ENCODE assay signal across 17 mouse cellular contexts in the genomic region with DNA sequence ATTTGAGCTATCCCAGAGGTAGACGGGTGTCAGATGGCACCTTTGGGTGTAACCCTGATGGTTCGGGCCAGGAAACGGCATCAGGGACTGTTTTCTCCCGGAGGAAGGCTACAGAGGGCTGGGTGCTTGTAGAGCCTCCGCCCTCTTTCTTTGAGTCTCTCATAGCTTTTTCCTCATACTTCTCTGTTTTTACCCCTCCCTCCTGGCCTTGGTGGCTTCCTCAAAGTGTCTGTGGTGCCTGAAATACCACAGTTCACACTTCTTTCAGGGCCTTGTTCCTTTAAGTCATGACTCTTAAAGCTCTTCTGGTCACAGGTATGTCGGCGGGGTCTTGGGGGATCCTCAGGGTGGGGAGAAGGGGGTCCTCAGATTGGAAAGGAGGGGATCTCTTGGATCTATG. TPM values are rescaled to one million over a fixed set of nuclear protein-coding genes. Genes with fewer than 3 reads are reported as not detected.
DNase-seq lines count a peak whose midpoint lies in the region; ATAC-seq and TF ChIP-seq lines count a peak whose summit lies in the region.
"Had no signal": no experiment of that assay in that cellular context is flagged by ENCODE, and none has a peak within 500 bp of the region (broad histone marks: within the 10 kb centered on the region; RNA-seq: fewer than 3 reads in every experiment).

A gene (plus strand): TSS at position 185 of the 400 bp plus-strand sequence.
A gene (plus strand): TSS at position 228 of the 400 bp plus-strand sequence.

- DNase-seq in B cell, adult 2 months, result peak; percentile 34 to 45
- no peak for DNase-seq in neural tube, embryonic 10.5 days (ENCODE audit: extremely low spot score, low spot score)
- DNase-seq: kidney, adult 9 months; midbrain, embryonic 14.5 days; right cerebral cortex, postnatal 14 days had no signal

- H3K4me1 ChIP-seq in liver, embryonic 15.5 days (replicated peaks), result no peaks in the 10 kb centered on the region
- H3K4me1 ChIP-seq in liver, embryonic 12.5 days, result 0 out of 2 replicates have a peak, but pooled peaks cover 8% of the 10 kb centered on the region
- H3K4me1 ChIP-seq in bone marrow macrophage, adult 2 months (ENCODE audit: control insufficient read depth, insufficient read depth, low read length), result peaks cover 54% of the 10 kb centered on the region
- no peaks in the 10 kb centered on the region for H3K4me1 ChIP-seq in hindbrain, embryonic 16.5 days (ENCODE audit: control insufficient read depth, insufficient read depth, low read depth, low read length)
- no peaks in the 10 kb centered on the region for H3K4me1 ChIP-seq in forebrain, embryonic 12.5 days

- H3K36me3 ChIP-seq in liver, embryonic 15.5 days (replicated peaks), result no peaks in the 10 kb centered on the region
- H3K36me3 ChIP-seq in liver, embryonic 12.5 days, result no peaks in the 10 kb centered on the region
- no peaks in the 10 kb centered on the region for H3K36me3 ChIP-seq in hindbrain, embryonic 16.5 days (ENCODE audit: control insufficient read depth, insufficient read depth, low read length)
- H3K36me3 ChIP-seq in forebrain, embryonic 12.5 days (replicated peaks), result no peaks in the 10 kb centered on the region

- no peaks in the 10 kb centered on the region for H3K27me3 ChIP-seq in liver, embryonic 15.5 days
- H3K27me3 ChIP-seq in liver, embryonic 12.5 days (replicated peaks), result no peaks in the 10 kb centered on the region
- no peaks in the 10 kb centered on the region for H3K27me3 ChIP-seq in hindbrain, embryonic 16.5 days (replicated peaks; ENCODE audit: control insufficient read depth, insufficient read depth, low read length)
- H3K27me3 ChIP-seq in forebrain, embryonic 12.5 days, result no peaks in the 10 kb centered on the region

- no peak for TF ChIP-seq POLR2A in bone marrow macrophage, adult 2 months (IDR thresholded peaks at IDR 0.05; ENCODE audit: borderline replicate concordance, low read depth, low read length)

- H3K4me2 ChIP-seq in liver, embryonic 15.5 days, result 0 out of 2 replicates have a peak within 1 kb of the TSS, but pooled peaks have one; percentile 5
- no peak within 1 kb of the TSS for H3K4me2 ChIP-seq in liver, embryonic 12.5 days
- H3K4me2 ChIP-seq in hindbrain, embryonic 16.5 days (ENCODE audit: low read length), result no peak within 1 kb of the TSS
- no peak within 1 kb of the TSS for H3K4me2 ChIP-seq in forebrain, embryonic 12.5 days

- H3K4me3 ChIP-seq in liver, embryonic 15.5 days (replicated peaks), result peak within 1 kb of the TSS; percentile 23; the same call in 1 of the 2 replicates
- no peak within 1 kb of the TSS for H3K4me3 ChIP-seq in liver, embryonic 12.5 days
- peak within 1 kb of the TSS; percentile 68 for H3K4me3 ChIP-seq in bone marrow macrophage, adult 2 months (ENCODE audit: insufficient read depth, low read length)
- H3K4me3 ChIP-seq in hindbrain, embryonic 16.5 days (ENCODE audit: low read length), result no peak within 1 kb of the TSS
- no peak within 1 kb of the TSS for H3K4me3 ChIP-seq in forebrain, embryonic 12.5 days (replicated peaks)
- H3K4me3 ChIP-seq: layer of hippocampus, adult 2 months had no signal

- no peak for TF ChIP-seq CTCF in bone marrow macrophage, adult 2 months (IDR thresholded peaks at IDR 0.05; ENCODE audit: low read depth, low read length)

- peak within 1 kb of the TSS; percentile 41 for H3K27ac ChIP-seq in liver, embryonic 15.5 days (replicated peaks)
- no peak within 1 kb of the TSS for H3K27ac ChIP-seq in liver, embryonic 12.5 days
- peak within 1 kb of the TSS; percentile 96 for H3K27ac ChIP-seq in bone marrow macrophage, adult 2 months (ENCODE audit: insufficient read depth, low read depth, low read length)
- no peak within 1 kb of the TSS for H3K27ac ChIP-seq in hindbrain, embryonic 16.5 days (ENCODE audit: low read depth, low read length)
- H3K27ac ChIP-seq in forebrain, embryonic 12.5 days, result no peak within 1 kb of the TSS
- H3K27ac ChIP-seq: hindbrain, postnatal 0 days; layer of hippocampus, adult 2 months had no signal

- no peaks in the 10 kb centered on the region for H3K9me3 ChIP-seq in liver, embryonic 15.5 days (replicated peaks)
- H3K9me3 ChIP-seq in liver, embryonic 12.5 days (replicated peaks), result no peaks in the 10 kb centered on the region
- no peaks in the 10 kb centered on the region for H3K9me3 ChIP-seq in hindbrain, embryonic 16.5 days (ENCODE audit: control insufficient read depth, low read length)
- no peaks in the 10 kb centered on the region for H3K9me3 ChIP-seq in forebrain, embryonic 12.5 days

- no peak for ATAC-seq in liver, embryonic 15.5 days (ENCODE audit: insufficient read depth)
- ATAC-seq in liver, embryonic 12.5 days, result no peak
- ATAC-seq in monocyte, adult 5-6 weeks (replicated peaks; ENCODE audit: insufficient number of reproducible peaks, low FRiP score, low TSS enrichment, poor library complexity, severe bottlenecking), result peak; percentile 66
- no peak for ATAC-seq in hindbrain, embryonic 16.5 days
- ATAC-seq in forebrain, embryonic 12.5 days (ENCODE audit: low FRiP score), result no peak
- ATAC-seq: forebrain, embryonic 16.5 days; hindbrain, postnatal 0 days; Patski had no signal

- WGBS in liver, embryonic 15.5 days (ENCODE audit: insufficient replicate concordance), result 26% methylated on average over 7 of the region's 7 CpGs
- WGBS in liver, embryonic 12.5 days (ENCODE audit: insufficient replicate concordance), result 46% methylated on average over 7 of the region's 7 CpGs
- 94% methylated on average over 7 of the region's 7 CpGs for WGBS in hindbrain, embryonic 16.5 days
- 93% methylated on average over 7 of the region's 7 CpGs for WGBS in forebrain, embryonic 12.5 days

- no peak within 1 kb of the TSS for H3K9ac ChIP-seq in liver, embryonic 15.5 days
- no peak within 1 kb of the TSS for H3K9ac ChIP-seq in liver, embryonic 12.5 days
- no peak within 1 kb of the TSS for H3K9ac ChIP-seq in hindbrain, embryonic 16.5 days (ENCODE audit: low read depth, low read length)
- H3K9ac ChIP-seq in forebrain, embryonic 12.5 days, result no peak within 1 kb of the TSS

RNA-seq across cellular contexts. Expression of the first gene that starts in this region (rescaled TPM):
- polyA plus RNA-seq in liver, embryonic 15.5 days (2015; fragmentation: Nextera tagmentation; extraction: Ambion mirVana), result 6.0 TPM in 2 replicates
- polyA plus RNA-seq in liver, embryonic 12.5 days (2016; fragmentation: Nextera tagmentation; extraction: Ambion mirVana), result 2.1 and 2.2 TPM in 2 replicates
- polyA plus RNA-seq in bone marrow macrophage, adult 2 months (2012; ENCODE audit: insufficient read depth, insufficient read length, missing spikeins), result 515 and 564 TPM in 2 replicates
- 419 to 520 TPM (median 447 TPM) in 3 replicates for total RNA-seq in monocyte, adult 5-6 weeks (2017)
- polyA plus RNA-seq in hindbrain, embryonic 16.5 days (2015; fragmentation: Nextera tagmentation; extraction: Ambion mirVana), result 0.94 and 1.0 TPM in 2 replicates
- polyA plus RNA-seq in forebrain, embryonic 12.5 days (2016; fragmentation: Nextera tagmentation; extraction: Ambion mirVana), result 0.54 TPM in 2 replicates
- polyA plus RNA-seq: Patski had no signal

RNA-seq across cellular contexts. Expression of the second gene that starts in this region (rescaled TPM):
- polyA plus RNA-seq in liver, embryonic 15.5 days (2015; fragmentation: Nextera tagmentation; extraction: Ambion mirVana), result 0.20 TPM in 1 of 2 replicates, not detected in the other
- polyA plus RNA-seq in liver, embryonic 12.5 days (2016; fragmentation: Nextera tagmentation; extraction: Ambion mirVana), result not detected in 2 replicates
- 1.7 and 11.3 TPM in 2 replicates for polyA plus RNA-seq in bone marrow macrophage, adult 2 months (2012; ENCODE audit: insufficient read depth, insufficient read length, missing spikeins)
- 33.7 to 34.7 TPM in 2 of 3 replicates, not detected in the other for total RNA-seq in monocyte, adult 5-6 weeks (2017)
- not detected in 2 replicates for polyA plus RNA-seq in hindbrain, embryonic 16.5 days (2015; fragmentation: Nextera tagmentation; extraction: Ambion mirVana)
- not detected in 2 replicates for polyA plus RNA-seq in forebrain, embryonic 12.5 days (2016; fragmentation: Nextera tagmentation; extraction: Ambion mirVana)
- total RNA-seq: gastrocnemius, postnatal 4 days; hindbrain, postnatal 0 days; layer of hippocampus, adult 2 months had no signal
- polyA plus RNA-seq: forebrain, embryonic 16.5 days; heart, postnatal 0 days; hindbrain, postnatal 0 days; midbrain, embryonic 14.5 days; Patski had no signal

Comparison
In these comparisons a context has a peak if more than half of its experiments do, and no peak if none do; other contexts are left out.
1. RNA of the first gene that starts in this region (polyA plus RNA-seq): 515 to 564 TPM in bone marrow macrophage, adult 2 months; 6.0 TPM in liver, embryonic 15.5 days, 2.1 to 2.2 TPM in liver, embryonic 12.5 days, 0.94 to 1.0 TPM in hindbrain, embryonic 16.5 days and 0.54 TPM in forebrain, embryonic 12.5 days; every median in the first group is over 10 times any median in the second.
2. H3K27ac ChIP-seq: peak in liver, embryonic 15.5 days (single experiment) and bone marrow macrophage, adult 2 months (single experiment); none in liver, embryonic 12.5 days (single experiment), hindbrain, embryonic 16.5 days (single experiment) and forebrain, embryonic 12.5 days (single experiment).
3. H3K4me3 ChIP-seq: peak in liver, embryonic 15.5 days (single experiment) and bone marrow macrophage, adult 2 months (single experiment); none in liver, embryonic 12.5 days (single experiment), hindbrain, embryonic 16.5 days (single experiment) and forebrain, embryonic 12.5 days (single experiment).